Mouse (Mus musculus): ENCODE results near the gene Olfr975.
"Not testable (repeated sequence)": the region's sequence is repeated elsewhere in the genome, so short reads cannot be mapped to it uniquely, and the experiment has no call there.

Gene Olfr975

GRCm38 (mm10) chr9:39951946-39952345 lies at the start of gene Olfr975:
Olfr975 (minus strand) TSS chr9:39952046.
- DNase-seq, result no peak

DNA sequence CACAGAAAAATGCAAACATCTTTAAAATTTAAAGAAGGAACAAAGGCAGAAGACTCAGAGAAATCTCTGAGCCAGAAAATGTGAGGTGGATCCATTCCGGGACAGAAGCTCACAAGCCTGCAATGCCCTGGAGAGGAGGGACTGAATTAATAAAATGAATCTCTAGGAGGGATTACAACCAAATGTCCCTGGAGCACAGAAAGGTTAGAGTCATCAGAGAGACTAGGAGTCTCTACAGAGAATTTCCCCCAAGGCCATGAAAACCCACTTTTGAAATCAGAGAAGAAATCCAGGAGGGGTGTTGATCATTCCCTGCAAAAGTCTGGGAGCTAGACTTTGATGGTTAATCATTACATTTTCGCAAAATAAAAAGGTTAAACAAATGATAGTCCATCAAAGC lies 40.0 kb upstream of the Olfr975 start, which contains the start of gene Olfr978:
Olfr978 (plus strand) TSS at position 301 of the 400 bp plus-strand sequence.
- DNase-seq, result no peak

GRCm38 (mm10) chr9:39976581-39977145 lies 24.8 kb upstream of the Olfr975 start:
- not testable (repeated sequence) for DNase-seq

- not testable (repeated sequence) for DNase-seq
These were observed 9.2 kb upstream of the Olfr975 start, which contains the start of gene Olfr976 for GRCm38 (mm10) chr9:39961033-39961432. Olfr976 (minus strand) TSS chr9:39961133.

GRCm38 (mm10) chr9:39937201-39937600 lies 14.6 kb downstream of the Olfr975 start, which contains the start of gene Olfr974:
Olfr974 (plus strand) TSS chr9:39937501.
- DNase-seq, result no peak

DNA sequence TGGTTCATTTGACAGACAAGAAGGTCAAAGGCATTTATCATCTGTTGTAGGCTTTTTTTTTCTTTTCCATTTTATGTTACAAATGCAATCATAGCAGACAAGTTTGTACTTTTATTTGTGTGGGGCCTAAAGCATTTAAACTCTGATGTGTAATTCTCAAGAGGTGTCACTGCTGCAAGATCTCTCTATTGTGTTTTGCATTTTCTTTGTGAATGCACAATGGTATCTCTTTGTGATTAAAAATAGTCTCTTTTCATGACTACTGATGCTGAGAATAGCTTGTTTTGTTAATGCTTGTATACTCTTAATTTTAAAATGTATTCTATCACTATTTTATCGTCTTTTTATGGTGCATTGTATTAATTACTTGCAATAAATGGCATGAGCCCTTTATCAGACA lies 23.0 kb downstream of the Olfr975 start:
- DNase-seq, result not testable (repeated sequence)

DNA sequence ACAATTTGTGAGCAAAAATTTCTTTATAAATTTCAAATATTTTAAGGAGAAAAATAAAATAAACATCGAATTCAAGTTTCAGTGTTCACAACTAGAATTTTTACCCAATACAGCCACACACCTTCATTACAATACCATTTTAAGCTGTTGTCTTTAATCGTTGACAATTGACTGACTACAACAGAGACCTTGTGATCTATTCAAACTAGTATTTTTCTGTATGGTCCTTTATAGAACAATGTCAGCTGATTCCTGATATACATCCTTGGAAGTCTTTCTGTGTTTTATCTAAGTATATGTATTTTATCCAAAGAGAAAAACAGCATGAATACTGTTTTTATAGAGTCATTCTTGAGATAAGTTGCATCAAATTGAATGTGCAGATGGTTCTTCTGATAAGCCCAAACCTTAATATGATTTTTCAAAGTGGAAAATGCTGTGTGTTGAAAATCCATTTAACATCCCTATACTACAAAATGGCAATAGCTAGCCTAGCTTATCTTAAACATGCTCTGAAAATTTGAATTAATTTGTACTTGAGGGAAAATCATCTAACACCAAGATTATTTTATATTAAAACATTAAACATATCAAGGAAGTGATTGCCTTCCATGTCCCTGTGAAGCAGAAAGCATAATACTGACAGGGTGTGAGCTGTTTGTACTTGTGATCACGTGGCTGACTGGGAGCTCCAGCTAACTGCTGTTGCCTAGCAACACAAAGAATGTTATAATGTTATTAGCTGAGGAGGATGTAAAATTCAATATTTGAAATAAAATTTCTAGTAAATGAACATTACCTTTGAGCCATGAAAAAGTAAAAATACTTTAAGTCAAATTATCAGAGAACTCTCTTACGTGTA lies 23.6 kb downstream of the Olfr975 start:
- DNase-seq, result not testable (repeated sequence)

GRCm38 (mm10) chr9:39909939-39910338 lies 41.9 kb downstream of the Olfr975 start:
- no peak for DNase-seq

- DNase-seq, result no peak
These were observed 44.8 kb downstream of the Olfr975 start, which contains the start of gene Olfr229 for GRCm38 (mm10) chr9:39907036-39907435. Olfr229 (plus strand) TSS chr9:39907336.

DNA sequence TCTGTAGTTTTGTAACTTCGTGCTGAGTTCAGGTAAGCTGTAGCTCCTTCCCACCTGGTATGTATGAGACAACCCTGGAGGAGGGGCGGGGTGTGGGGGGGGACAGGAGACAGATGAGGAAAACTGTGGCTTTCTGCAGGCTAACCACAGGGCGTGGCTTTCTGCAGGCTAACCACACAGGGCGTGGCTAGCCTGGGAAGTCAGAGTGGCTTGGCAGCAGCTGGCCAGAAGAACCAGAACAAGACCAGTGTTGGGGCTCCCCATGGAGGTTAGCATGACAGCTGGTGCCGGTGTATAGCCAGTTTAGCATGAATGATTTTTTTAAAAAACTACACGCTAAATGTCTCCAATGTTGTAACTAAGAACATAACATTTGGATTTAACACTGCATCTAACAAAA lies 46.7 kb downstream of the Olfr975 start:
- no peak for DNase-seq
